Mouse (Mus musculus) heart, adult 2 months (tissue): ENCODE data around the gene Psmg3.

Experiments
- EP300 ChIP-seq: fragments of 200-500 bp; IDR thresholded peaks from 2 replicates; pipeline ENCODE4 v1.6.1; 2011; ENCODE audit warnings: low read depth, low read length, control low read depth; ENCODE audit not compliant: insufficient read depth
- POLR2A ChIP-seq: fragments of 200-500 bp; IDR thresholded peaks from 2 replicates; pipeline ENCODE4 v1.6.1; 2011; ENCODE audit warnings: mild to moderate bottlenecking, low read depth, low read length, control low read depth; ENCODE audit not compliant: insufficient read depth

- TF ChIP-seq POLR2A (no peak), EP300 (no peak)
Observed at GRCm38 (mm10) chr5:139811677-139812397, 14.8 kb downstream of the Psmg3 start.
